Mouse (Mus musculus): ENCODE measurements around the gene Arf6. TPM values are rescaled to one million over a fixed set of nuclear protein-coding genes. Genes with fewer than 3 reads are reported as not detected.
"Not testable (repeated sequence)": the region's sequence is repeated elsewhere in the genome, so short reads cannot be mapped to it uniquely, and the experiment has no call there.

Gene Arf6
- total RNA-seq (2015; ENCODE audit: low replicate concordance) = 21.1 and 28.2 TPM in 2 replicates
- total RNA-seq (2017; ENCODE audit: low replicate concordance) = 36.5 and 49.0 TPM in 2 replicates

DNA sequence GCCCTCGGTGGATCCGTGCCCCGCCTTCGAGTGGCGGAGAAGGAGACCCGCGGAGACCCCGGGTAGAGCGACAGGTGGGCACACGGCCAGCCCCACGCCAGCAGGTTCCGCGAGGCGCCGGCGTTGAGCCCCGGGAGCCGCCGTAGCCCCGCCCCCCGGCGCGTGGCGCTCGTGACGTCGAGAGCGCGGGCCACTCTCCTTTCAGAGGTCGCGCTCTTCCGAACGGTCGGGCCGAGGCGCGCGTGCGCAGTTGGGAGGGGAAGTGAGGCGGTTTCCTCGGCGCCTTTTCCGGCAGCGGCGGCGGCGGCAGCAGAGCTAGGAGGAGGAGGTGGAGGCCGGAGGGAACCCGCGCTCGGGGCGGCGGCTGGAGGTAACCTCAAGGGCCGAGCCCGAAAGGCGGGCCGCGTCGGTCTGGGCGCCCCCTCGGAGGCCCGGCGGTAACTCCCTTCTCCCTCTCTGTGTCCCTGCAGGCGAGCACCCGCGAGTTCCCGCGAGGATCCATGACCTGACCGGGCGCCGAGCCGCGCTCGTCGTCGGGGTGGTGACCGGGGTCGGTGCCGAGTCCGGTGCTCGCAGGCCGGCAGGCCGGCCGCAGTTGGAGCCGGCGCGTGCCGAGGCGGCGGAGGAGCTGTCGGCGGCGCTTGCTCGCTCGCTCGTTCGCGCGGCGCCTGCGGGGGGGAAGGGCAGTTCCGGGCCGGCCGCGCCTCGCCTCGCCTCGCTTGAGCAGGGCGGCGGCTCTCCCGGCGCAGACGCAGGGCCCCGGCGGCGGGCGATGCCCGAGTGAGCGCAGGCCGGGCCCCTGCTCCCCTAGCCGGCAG, at the start of gene Arf6, which contains the start of gene Gm9887:
Gene Arf6 (plus strand): TSS at position 297 of the 818 bp plus-strand sequence.
Gene Gm9887 (minus strand): TSS at position 605 of the 818 bp plus-strand sequence.
- peak; percentile 87 for ATAC-seq (replicated peaks; ENCODE audit: low FRiP score, poor library complexity, severe bottlenecking)

DNA sequence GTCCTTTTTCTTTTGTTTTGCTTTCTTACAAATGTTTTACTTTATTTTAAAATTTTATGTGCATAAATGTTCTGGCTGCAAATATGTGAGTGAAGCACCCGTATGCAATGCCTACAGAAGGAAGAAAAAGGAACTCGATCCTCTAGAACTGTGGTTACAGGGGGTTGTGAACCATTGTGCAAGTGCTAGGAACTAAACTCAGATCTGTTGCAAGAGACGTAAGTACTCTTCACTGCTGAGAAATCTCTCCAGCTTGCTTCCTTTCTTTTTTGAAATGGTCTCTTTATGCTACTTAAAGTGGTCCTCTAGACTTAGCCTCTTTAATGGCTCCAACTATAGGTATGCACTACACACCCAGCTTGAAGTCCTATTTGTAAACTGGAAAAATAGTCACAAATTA, 40.8 kb upstream of the Arf6 start:
- no peak for ATAC-seq (replicated peaks; ENCODE audit: low FRiP score, poor library complexity, severe bottlenecking)

DNA sequence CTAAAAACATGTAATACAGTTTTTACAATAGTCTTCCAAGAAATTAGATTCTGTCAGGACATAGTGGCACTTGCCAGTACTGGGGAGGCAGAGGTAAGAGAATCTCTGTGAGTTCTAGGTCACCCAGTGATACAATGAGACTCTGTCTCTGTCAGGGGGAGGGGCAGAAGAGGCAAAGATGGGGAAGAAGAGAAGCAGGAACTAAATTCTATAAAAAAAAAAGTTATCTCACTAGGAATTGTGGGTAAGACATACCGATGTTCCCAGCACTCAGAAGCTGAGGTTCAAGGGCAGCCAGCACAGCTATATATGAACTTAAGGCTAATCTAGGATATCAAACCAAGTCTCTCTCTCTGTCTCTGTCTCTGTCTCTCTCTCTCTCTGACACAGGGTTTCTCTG, 39.8 kb upstream of the Arf6 start:
- no peak for ATAC-seq (replicated peaks; ENCODE audit: low FRiP score, poor library complexity, severe bottlenecking)

DNA sequence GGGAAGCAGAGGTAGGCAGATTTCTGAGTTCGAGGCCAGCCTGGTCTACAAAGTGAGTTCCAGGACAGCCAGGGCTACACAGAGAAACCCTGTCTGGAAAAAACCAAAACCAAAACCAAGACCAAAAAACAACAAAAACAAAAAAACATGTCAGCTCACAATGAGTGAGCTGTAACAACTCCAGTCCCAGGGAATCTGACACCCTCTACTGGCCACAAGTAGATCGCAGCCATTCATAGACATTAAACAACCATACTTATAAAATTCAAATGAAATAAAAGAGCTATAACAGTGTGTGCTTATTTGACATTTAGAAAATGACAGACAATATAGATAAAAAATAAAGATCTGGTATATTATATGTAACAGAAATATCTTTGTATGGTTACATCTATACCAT, 38.4 kb upstream of the Arf6 start:
- peak; percentile 90 for ATAC-seq (replicated peaks; ENCODE audit: low FRiP score, poor library complexity, severe bottlenecking)

DNA sequence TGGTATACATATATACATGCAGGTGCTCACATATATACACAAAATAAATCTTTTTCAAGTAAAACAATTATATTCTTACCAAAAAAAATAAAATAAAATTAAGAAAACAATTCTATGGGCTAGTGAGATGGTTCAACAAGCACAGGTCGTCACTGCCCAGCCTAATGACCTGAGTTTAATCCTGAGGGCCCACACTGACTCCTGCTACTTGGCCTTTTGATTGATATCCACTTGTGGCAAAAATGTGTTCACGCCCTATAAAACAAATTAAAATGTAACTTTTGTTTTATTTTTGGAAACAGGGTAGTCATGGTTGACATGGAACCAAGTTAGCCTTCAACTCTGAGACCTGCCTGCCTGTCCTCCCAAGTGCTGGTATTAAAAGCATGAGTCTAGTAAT, 22.0 kb upstream of the Arf6 start:
- no peak for ATAC-seq (replicated peaks; ENCODE audit: low FRiP score, poor library complexity, severe bottlenecking)

DNA sequence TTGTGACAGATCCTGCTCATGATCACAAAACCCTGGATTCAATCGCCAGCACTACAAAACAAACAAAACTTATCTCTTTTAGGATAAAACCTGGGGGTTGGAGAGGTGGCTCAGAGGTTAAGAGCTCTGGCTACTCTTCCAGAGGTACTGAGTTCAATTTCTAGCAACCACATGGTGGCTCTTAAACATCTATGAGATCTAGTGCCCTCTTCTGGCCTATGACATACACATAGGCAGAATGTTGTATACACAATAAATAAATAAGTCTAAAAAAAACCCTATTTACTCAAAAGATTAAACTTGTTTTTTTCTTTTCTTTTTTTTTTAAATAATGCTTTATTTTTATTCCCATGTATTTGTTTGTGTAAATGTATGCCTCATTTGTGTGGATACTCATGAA, 20.3 kb upstream of the Arf6 start:
- no peak for ATAC-seq (replicated peaks; ENCODE audit: low FRiP score, poor library complexity, severe bottlenecking)

DNA sequence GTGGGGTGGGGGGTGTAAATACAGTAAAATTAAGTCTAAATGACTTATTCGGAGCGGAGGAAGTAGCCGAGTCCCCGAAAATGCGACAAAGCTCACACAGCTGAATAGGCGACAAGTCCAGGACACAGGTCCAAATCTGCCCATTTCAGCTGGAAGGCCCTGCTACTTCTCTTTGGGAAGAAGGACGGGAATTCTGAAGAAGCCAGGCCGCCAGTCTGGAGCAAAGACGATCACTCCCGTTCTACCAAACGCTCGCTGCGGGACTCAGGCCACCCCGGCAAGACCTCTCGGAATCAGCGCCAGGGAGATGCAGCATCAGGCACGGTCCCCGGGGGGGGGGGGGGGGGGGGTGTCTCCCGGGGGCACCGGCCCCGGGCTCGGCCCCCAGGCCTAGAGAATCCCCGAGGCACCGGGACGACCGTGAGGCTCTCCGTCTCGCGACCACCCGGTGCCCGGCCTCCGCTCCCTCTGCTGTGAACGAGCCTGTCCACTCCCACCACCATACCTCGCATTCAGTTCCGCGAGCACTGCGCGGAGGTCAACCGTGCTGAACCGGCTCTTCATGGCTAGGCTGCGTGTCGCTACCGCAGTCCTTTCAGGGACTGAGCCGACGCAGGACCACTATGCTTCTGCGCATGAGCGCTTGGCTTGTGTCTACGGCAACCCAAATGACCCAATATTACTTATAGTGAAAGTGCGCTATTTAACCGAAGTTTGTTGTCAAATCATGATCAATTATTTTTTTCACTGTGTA, 15.2 kb upstream of the Arf6 start, which contains the start of gene Nemf:
Gene Nemf (minus strand): TSS at position 620 of the 754 bp plus-strand sequence.
- ATAC-seq (replicated peaks; ENCODE audit: low FRiP score, poor library complexity, severe bottlenecking) = peak; percentile 77

DNA sequence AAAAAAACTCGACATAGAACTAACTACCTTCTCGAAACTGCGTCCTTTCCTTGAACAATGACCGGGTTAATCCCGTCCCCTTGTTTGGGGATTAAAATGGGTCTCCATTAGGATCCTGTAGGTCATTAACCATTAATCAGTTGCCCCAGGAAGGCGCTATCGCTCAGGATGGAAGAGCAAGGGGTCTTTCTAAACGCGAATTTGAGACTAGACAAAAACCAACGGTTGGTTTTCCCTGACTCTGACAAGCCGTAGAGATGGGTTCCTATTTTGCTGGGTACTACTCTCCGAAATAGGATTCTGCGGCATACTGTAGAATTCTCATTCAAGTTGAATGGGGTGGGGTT, 14.7 kb upstream of the Arf6 start:
- peak; percentile 28 for ATAC-seq (replicated peaks; ENCODE audit: low FRiP score, poor library complexity, severe bottlenecking)

DNA sequence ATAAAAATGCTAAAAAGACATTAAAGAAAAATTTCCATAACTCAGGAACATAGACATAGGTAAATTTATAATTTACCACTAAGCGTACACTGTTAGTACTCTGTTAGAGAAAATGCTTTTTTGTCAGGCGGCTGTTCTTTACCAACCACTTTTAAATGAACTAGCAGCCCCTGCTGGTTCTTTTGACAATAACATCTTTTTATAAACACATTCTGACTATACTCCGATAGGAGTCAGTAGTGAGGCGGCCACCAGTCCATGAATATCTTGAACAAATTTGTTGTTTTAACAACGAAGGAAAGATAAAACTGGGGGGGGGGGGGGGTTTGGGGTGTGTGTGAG, 11.3 kb upstream of the Arf6 start:
- no peak for ATAC-seq (replicated peaks; ENCODE audit: low FRiP score, poor library complexity, severe bottlenecking)

DNA sequence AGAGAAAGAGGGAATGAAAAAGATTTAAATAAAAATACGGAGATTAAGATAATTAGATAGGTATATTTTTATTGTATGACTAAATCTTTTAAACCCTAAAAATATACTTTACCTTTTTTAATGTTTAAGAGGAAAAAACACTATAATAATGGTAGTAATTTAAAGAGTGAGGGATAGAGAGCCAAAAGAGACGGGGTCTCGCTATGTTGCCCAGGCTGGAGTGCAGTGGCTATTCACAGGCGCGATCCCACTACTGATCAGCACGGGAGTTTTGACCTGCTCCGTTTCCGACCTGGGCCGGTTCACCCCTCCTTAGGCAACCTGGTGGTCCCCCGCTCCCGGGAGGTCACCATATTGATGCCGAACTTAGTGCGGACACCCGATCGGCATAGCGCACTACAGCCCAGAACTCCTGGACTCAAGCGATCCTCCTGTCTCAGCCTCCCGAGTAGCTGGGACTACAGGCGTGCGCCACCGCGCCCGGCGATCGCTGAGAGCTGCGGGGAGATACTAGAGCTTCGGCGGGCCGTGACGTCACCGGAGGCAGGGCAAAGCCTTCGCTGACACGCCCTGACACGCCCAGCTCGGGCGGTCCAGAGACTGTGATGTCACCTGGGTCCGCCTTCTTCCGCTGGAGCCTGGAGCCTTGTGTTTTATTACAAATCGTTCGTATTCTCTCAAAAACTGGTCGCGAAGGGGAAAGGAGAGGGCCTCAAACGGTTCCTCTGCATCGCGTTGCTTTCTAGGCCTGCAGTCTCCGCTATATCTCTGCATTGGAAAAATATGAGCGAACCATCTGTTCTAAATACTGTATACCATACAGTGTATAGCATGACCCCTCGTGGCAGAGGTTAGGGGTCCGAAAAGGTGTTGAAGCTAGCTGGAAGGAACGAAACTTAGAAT, 10.7 kb upstream of the Arf6 start:
- ATAC-seq (replicated peaks; ENCODE audit: low FRiP score, poor library complexity, severe bottlenecking) = peak; percentile 84

DNA sequence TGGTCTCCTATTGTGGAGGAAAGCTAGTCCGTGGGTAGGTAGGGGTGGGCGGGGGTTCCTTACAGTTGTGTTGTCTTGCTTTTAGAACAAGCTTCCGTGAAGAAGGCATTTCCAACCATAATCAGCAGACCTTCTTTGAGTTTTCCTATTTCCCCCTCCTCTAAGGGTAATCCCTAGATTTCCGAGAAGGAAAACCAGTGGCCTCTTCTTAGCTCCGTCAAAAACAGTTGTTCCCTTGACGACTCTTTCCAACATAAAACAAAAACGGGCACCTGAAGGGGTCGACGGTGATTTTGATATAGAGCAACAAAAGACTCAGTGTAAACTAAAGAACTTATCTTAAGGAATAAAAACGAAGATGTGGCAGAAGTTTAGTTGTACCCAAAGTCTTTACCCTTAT, 10.0 kb upstream of the Arf6 start:
- ATAC-seq (replicated peaks; ENCODE audit: low FRiP score, poor library complexity, severe bottlenecking) = no peak

DNA sequence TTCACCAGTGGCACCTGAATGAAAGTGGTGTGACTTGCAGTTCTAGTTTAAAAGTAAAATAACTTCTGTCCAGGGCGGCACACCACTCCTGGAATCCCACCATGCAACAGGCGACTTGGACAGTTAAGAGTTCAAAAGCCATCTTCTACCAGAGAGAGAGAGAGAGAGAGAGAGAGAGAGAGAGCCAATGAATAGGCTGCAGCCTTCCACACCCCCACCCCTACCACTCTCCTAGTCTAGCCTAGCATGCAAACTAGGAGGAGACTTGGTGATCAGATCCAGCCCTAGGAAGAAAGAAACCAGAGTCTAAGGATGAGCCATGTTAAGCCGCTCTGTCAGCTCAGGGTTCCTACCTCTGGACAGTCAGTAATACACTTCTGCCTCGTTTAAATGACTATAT, 9.6 kb upstream of the Arf6 start:
- ATAC-seq (replicated peaks; ENCODE audit: low FRiP score, poor library complexity, severe bottlenecking) = no peak

DNA sequence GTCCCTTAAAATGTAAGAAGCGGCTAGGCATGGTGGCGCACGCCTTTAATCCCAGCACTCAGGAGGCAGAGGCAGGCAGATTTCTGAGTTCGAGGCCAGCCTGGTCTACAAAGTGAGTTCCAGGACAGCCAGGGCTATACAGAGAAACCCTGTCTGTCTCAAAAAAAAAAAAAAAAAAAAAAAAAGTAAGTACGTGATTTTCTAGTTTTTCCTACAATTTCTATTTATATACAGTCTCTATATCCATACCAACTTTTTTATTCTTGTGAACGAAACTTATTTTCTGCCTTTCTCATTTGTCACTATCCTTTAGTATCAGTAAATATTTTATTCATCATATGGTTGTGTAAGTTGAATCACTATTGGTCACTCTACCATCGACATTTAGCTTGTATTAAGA, 8.8 kb upstream of the Arf6 start:
- not testable (repeated sequence) for ATAC-seq (replicated peaks; ENCODE audit: low FRiP score, poor library complexity, severe bottlenecking)

DNA sequence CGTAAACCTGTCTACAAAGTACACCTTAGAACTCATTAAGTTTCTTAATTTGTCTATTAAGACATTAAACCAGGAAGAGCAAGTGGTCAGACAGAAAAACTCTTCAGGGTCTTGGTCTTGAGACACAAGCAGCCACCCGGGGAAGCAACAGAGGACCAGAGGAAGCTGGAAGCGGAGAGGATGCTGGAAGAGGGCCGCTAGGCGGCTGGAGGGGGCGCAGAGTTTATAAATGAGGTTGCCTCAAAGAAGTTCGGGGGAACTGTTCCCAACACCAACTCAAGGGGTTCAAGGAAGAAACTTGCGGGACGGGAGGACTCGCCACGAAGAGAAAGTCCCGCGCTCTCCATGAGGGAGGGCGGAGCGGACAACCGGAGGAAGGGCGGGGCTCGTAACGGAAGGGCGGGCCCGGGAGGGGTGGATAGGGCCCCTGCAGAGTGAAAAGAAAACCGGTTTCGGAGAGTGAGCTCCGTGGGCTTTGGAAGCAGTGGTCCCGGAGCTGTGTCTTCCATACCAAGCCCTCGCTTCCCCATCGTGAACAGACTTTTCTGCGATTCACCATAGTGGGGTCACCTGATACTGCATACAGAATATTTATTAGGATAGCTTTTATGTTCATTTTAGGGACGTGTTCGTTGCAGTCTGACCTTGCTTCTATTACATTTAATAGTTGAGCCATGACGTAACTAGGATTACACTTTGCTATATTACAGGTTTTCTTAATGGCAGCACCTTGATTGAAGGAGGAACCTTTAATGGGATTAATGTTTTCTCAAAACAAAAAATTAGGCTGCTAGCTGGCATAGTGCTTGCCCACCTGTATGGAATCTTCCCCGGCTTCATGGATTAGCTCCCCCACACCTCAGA, 7.8 kb upstream of the Arf6 start:
- peak; percentile 78 for ATAC-seq (replicated peaks; ENCODE audit: low FRiP score, poor library complexity, severe bottlenecking)

DNA sequence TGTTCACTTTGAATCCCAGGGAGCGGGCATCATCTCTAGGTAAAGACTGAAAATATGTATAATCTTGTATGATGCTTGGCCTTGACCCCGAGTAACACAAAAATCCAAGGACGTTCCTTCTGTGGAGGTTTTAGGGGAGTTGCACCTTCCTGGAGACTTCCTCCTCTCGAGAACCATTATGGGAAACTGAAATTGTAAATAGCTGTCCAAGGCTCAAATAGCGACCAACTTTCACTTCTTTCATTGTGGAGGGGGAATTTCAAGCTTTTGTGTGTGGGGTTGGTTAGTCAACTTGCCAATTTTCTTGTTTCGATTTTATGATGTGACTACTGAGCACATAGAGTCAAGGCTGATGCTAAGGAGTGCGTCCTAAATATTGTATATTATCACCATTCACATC, 6.2 kb upstream of the Arf6 start:
- no peak for ATAC-seq (replicated peaks; ENCODE audit: low FRiP score, poor library complexity, severe bottlenecking)

DNA sequence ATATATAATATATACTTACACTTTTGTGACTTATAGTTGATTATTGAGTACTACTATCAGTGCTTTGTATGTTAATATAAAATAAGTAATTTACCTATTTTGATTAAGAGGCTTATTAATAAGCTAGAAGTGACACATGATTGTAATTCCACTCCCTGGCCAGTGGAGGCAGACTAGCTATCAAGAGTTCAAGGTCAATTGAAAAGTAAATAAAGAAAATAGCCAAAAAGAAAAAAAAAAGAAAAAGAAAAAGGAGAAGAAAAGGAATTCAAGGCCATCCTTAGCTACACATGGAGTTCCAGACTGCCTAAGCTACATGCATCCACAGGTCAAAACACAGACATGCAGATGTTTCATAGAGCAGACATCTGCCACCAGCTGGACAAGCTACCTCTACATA, 5.5 kb upstream of the Arf6 start:
- ATAC-seq (replicated peaks; ENCODE audit: low FRiP score, poor library complexity, severe bottlenecking) = no peak

DNA sequence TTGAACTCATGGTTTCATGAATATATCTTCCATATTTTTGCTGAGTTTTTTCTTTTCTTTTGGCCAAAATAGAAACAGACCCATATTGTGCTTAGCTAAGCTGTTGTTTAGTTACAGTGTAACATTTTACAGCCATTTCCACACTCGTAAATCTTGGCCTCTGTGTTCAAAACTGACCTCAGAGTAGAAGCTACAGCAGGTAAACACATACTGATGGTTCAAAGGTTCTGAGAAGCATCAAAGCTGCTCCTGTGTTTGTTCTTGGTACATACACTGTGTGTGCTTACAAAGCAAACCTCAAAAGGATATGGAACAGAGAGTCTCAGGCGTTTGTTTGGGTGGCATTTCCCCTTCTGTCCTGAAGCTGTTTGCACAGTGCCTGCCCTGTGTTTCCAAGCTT, 4.4 kb upstream of the Arf6 start:
- no peak for ATAC-seq (replicated peaks; ENCODE audit: low FRiP score, poor library complexity, severe bottlenecking)

DNA sequence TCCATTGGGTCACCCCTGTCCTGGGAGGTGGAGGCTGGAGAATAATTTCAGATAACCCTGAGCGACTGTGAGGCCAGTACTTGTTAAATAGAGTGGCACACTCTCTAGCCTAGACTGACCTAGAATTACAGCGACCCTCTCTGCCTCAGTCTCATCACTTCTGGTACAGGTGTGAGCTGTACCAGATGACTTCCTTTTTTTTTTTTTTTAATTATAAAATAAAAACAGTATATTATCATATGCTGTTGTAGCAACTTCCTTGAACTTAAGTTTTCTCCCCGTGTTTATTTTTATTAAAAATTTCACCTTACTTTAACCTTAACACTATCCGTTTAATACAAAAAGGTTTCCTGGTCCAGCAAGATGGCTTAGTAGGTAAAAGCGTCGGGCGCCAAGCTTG, 1.0 kb upstream of the Arf6 start:
- no peak for ATAC-seq (replicated peaks; ENCODE audit: low FRiP score, poor library complexity, severe bottlenecking)

DNA sequence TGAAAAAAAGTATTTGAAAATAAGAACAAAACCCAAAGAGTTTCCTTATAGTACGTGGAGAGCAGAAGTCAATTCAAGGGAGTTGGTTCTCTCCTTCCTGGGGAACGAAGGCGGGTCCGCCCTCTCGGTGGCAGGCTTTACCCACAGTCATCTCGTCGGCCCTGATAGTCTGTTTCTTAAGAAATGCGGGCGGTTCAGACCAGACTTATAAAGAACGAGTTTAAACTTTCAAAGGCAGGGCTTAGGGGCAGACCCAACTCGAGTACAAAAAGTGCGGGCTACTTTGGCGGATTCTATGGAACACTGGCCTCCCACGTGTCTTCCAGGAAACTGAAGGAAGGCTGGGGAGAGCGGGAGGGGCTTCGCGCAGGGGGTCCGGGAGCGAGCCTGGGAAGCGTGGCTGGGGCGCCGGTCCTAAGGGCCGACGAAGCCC, 513 bp upstream of the Arf6 start:
- ATAC-seq (replicated peaks; ENCODE audit: low FRiP score, poor library complexity, severe bottlenecking) = peak; percentile 75

Data from erythroblast, adult 5-6 weeks (primary cell).